Mouse (Mus musculus) layer of hippocampus, postnatal 14 days (tissue): ENCODE data around the gene Ppm1b. TPM values are rescaled to one million over a fixed set of nuclear protein-coding genes. Genes with fewer than 3 reads are reported as not detected.
A peak's percentile ranks its signal among the peaks of the same experiment; 100 is the strongest.

Experiments
- DNase-seq, 2 experiments: peaks; one replicate each; pipeline ENCODE4 v3.0.0; 2021 to 2022; ENCODE audit warnings: low spot score in 2 of 2, mixed read lengths in 1 of 2
- total RNA-seq, 2 experiments: library from RNA; stranded (reverse); gene quantifications; 2 replicates each; pipeline ENCODE4 v1.2.3; 2021

Ppm1b gene
- total RNA-seq, 2 experiments from 2014 or later = 119 to 125 TPM

- DNase-seq = no peak
Observed at GRCm38 (mm10) chr17:85020343-85020742, 63.8 kb downstream of the Ppm1b start.

DNA sequence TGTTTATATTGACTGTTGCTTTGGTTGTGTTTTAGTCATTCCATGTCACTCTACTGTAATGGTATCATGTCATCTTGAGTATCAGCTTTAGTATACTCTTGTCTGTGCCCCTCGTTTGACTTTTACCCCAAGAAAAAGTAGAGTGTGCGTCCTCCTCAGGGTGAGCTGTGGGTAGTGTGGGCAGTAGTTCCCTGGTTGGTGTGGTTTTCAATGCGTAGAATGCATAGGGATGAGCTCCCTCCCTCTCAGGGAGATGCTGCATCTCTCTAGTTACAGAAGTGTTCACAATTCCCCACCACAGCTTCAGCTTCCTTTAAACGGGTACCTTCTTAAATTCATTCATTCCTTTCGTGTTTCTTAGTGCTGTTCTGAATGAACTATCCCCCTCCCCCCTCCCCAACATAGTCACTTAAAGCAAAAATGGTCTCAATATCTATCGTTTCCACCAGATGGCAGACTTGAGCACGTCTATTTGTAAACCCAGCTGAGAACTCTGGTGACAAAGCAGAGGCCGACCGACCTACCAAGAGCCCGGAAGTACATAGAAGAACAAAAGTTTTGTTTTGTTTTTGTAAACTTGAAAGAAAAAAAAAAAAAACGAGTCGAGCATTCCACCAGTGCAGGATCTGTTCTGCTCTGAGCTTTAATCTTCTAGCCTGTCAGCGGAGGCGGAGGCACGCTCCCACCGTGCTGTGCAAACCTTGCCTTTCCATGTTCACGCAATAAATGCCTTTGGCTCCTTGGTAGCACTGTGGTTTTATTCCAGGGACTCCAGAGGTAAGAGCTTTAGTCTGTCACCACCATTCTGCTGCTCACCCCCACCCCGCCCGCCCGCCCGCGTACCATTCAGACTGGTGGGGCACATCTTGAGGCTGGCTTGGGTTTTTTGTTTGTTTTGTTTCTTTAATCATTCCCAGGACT is 67.0 kb downstream of the Ppm1b start:
- peak; percentile 29 to 78 for DNase-seq

DNA sequence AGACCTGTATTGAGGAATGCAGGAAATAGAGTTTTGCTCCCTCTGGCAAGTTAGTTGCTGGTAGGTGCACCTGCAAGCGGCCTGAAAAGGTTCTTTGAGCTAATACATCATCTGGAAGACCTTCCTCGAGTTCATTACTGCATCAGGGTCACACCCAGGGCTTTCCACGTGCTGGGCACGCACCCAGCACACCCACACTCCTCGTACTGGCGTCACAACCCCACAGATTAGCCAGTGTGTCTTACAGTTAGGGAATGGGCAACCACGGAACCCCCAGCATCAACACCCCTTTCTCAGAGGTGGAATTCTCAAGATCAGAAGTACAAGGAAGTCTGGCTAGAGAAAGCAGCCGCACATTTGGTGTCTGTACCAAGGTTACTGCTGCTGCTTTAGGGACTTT is 67.7 kb downstream of the Ppm1b start:
- no peak for DNase-seq

- DNase-seq = no peak
Observed at GRCm38 (mm10) chr17:85025151-85025550, 68.6 kb downstream of the Ppm1b start.

- no peak for DNase-seq
Observed at GRCm38 (mm10) chr17:85026436-85026835, 69.9 kb downstream of the Ppm1b start.

DNA sequence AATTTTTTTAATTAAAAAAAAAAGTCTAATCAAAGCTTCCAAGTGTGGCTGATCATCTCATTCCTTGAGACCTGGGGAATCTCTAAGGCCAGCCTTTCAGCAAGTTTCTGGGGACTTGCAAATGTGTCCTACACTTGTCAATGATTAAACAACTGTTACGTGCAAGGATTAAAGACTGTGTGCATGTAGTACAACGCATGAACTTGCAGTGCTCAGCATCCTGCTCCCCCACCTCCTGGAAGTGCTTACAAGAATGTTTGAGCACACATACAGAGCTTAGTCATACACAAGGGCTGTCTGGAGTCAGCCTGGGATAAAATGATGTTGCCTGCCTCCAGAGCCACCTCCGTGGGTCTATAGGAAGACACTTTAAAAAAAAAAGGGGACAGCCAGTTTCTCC is 70.7 kb downstream of the Ppm1b start:
- DNase-seq = no peak

- no peak for DNase-seq
Observed at GRCm38 (mm10) chr17:85028093-85028739, 71.7 kb downstream of the Ppm1b start, which contains the start of gene Slc3a1. Slc3a1 (plus strand) TSS chr17:85028376.

DNA sequence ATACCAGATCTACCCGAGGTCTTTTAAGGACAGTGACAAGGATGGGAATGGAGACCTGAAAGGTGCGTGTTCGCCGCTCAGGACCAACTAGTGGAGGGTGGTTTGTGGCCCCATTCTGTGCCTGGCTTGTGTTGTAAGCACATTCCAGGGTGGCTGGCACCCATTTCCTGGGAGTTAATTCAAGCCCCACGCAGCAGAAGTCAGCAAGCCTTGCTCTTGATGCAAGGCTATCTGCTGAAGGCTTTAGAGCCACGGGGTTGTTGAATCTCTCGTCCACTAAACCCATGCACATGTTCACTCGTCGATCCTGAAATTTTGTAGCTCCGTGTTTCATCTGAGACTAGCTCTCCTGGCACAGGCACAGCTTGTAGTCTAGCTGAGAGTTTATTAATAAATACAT is 72.3 kb downstream of the Ppm1b start:
- no peak for DNase-seq

DNA sequence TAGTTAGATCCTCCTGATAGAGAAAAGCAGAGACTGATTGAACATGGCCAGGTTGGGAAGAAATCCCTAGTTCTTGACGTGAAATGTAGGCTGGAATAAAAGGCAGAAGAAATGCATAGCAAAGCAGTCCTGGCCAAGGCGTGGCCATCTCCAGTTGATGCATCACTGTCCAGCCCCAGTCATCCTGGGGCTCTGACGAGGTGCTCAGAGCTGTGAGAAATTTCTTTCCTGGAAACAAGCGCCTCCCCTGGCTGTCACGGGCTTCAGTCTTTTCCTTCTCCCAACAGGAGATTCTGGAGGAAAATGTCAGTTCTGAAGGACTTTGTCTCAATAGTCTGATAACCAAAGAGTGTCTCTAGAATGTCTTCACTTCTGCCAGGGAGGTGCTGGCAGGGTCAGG is 74.1 kb downstream of the Ppm1b start:
- no peak for DNase-seq

- no peak for DNase-seq
Observed at GRCm38 (mm10) chr17:85033087-85033486, 76.5 kb downstream of the Ppm1b start.

DNA sequence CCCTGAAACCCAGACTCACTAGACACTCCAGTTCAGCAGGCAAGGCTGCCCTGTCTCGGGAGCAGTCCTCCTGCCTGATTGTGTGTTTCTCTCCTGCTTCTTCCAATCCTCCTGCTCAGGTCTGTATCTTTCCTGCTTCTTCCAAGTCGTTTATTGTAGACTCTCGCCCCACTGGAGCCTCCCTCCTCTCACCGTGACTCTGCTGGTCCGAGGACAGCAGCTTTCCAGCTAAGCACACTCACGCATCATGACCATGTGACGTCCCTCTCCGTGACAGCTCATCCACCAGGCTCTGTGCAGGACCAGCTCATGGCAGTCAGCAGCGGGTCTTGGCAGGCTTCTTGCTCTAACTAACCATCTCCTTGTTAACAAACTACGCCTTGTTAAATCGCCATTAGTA is 77.5 kb downstream of the Ppm1b start:
- DNase-seq = no peak

DNA sequence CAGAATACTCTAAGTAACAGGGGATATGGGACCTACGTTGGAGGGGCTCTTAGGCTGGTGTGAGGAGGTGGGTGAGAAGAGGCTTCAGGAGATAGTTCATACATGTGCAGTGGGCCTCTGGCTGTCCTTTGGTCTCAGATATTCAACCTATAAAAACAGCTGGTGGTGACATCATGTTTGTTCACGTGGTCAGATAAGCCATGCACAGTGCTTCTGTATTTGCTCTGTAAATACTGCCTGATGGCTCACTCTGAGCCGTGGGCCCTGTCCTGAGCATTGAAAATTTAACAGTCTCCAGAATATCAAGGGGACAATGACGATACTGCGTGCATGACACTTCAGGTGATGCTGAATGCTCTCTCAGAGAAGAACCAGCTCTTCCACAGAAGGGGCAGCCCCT is 81.3 kb downstream of the Ppm1b start:
- no peak for DNase-seq

DNA sequence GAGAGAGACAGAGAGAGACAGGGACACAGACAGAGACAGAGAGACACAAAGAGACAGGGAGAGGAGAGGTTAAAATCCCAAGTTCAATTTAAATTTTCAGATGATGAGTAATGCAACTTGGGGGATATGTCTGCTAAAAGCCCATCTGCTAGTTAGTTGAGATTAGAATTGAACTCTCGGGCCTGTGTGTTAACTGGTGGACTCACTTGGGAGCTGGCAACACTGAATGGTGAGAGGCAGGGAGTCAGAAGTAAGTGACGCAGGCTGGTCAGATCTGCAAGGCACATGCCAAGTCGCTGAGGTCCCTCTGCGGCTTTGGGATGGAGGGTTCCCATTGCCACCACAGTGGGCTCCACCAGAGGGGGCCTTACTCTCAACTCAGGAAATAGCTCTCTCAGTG is 81.8 kb downstream of the Ppm1b start:
- DNase-seq = no peak

DNA sequence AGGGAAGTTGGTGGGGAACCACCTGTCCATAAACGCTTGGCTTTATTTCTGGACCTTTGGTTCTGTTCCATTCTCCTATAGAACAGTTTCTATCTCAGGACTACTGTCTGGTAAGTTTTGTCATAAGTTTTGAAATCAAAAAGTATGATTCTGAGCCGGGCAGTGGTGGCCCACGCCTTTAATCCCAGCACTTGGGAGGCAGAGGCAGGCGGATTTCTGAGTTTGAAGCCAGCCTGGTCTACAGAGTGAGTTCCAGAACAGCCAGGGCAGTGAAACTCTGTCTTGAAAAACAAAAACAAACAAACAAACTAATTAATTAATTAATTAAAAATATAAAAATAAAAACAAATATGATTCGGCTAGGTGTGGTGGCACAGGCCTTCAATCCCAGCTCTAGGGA is 82.2 kb downstream of the Ppm1b start:
- no peak for DNase-seq

GRCm38 (mm10) chr17:85040913-85041312 is 84.4 kb downstream of the Ppm1b start:
- no peak for DNase-seq

- DNase-seq = no peak
Observed at GRCm38 (mm10) chr17:85042419-85042818, 85.9 kb downstream of the Ppm1b start.

DNA sequence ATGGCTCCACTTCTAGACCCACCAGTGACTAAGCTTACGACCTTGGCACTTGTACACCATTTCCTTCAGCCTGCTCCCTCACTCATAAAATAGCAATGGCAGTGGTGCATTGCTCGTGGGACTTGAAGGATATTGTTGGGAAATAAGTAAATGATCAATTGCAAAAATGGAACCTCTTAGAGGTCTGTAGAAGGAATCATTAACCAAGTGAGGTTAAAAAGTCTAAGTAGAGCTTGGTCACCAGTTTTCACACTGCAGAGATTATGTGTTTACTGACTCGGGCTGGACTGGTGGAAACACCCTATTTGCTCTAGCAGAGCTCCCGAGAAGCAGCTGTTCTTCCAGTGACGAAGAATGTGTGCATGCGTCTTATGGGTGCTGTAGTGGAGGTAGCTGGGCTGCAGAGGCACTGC is 86.9 kb downstream of the Ppm1b start:
- no peak for DNase-seq

DNA sequence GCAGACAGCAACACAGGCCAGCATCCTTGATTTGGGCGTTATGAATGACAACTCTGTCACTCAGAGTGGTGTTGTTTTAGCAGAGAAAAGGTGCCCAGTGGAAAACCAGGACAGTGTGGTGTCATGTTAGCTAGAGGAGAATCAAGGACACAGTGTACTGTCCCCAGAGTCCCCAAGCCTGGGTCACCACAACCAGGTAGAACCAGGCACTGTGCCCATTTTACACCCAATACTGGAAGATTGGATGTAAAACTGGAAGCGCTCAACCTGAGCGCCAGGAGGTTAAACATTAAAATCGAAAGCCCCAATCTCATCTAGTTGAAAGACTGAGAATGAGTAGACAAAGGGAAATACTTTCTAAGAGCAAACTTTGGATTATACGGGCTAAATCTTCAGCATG is 87.9 kb downstream of the Ppm1b start:
- DNase-seq = no peak

DNA sequence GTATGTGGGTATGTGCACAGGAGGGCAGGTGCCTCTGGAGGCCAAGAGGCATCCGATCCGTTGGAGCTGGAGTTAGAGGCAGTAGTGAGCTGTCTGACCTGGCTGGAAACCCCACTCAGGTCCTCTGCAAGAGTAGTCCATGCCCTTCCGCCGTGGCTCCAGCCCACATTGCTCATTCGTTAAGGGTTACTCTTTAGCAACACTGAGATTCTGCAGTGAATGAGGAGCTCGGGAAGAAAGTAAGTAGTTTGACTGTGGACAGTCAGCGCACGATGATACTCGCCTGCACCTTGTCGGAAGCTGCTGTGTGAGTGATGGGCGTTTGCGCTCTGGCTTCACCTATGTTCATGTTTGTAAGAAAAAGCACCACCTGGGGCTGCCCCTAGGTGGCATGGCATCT is 88.6 kb downstream of the Ppm1b start:
- DNase-seq = no peak

GRCm38 (mm10) chr17:85048379-85048778 is 91.8 kb downstream of the Ppm1b start:
- DNase-seq = no peak

DNA sequence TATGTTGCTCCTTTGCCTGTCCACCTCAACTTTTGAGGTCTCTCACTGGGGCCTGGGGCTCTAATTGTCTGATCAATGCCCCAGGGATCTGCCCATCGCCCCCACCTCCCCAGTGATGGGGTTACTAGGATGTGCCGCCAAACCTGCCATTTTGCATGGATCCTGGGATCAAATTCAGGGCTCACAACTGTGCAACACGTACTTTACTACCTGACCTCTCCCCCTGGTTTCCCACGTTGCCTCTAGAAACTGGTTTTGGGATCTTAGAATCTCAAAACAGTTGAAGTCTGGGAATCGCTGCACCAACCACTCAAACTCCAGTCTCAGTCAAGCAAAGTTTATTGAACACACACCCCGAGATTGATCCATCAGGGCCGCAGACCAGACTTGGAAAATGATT is 101.7 kb downstream of the Ppm1b start:
- no peak for DNase-seq

GRCm38 (mm10) chr17:85059136-85059535 is 102.6 kb downstream of the Ppm1b start:
- DNase-seq = no peak

DNA sequence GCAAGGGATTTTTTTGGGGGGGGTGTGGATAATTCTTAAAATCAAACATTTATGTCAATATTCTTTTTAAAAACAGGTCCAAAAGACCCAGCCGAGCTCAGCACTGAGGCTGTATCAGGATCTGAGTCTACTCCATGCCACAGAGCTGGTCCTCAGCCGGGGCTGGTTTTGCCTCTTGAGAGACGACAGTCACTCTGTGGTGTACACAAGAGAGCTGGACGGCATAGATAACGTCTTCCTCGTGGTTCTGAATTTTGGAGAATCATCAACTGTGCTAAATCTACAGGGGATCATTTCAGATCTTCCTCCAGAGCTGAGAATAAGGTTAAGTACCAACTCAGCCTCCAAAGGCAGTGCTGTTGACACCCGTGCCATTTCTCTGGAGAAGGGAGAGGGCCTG is 107.0 kb downstream of the Ppm1b start:
- DNase-seq = no peak
